Mouse (Mus musculus) left cerebral cortex, postnatal 36 days (tissue): Measurements from ENCODE around the gene Cnih1. TPM values are rescaled to one million over a fixed set of nuclear protein-coding genes. Genes with fewer than 3 reads are reported as not detected.
"Not testable (repeated sequence)": the region's sequence is repeated elsewhere in the genome, so short reads cannot be mapped to it uniquely, and the experiment has no call there.

Source experiments
- DNase-seq, 2 experiments: peaks; one replicate each; pipeline ENCODE4 v3.0.0; 2021 to 2022; ENCODE audit warnings: low spot score in 2 of 2, mixed read lengths in 1 of 2
- intact Hi-C: fragments of 180-260 bp; cut with DNase I; formaldehyde crosslinking; loops from one replicate; pipeline ENCODE4 v1.15.1; 2025
- total RNA-seq, 2 experiments: library from RNA; stranded (reverse); gene quantifications; 2 replicates each; pipeline ENCODE4 v1.2.3; 2021

The Cnih1 gene
- 10 to 100 TPM; 72.9 to 85.2 TPM for total RNA-seq

DNA sequence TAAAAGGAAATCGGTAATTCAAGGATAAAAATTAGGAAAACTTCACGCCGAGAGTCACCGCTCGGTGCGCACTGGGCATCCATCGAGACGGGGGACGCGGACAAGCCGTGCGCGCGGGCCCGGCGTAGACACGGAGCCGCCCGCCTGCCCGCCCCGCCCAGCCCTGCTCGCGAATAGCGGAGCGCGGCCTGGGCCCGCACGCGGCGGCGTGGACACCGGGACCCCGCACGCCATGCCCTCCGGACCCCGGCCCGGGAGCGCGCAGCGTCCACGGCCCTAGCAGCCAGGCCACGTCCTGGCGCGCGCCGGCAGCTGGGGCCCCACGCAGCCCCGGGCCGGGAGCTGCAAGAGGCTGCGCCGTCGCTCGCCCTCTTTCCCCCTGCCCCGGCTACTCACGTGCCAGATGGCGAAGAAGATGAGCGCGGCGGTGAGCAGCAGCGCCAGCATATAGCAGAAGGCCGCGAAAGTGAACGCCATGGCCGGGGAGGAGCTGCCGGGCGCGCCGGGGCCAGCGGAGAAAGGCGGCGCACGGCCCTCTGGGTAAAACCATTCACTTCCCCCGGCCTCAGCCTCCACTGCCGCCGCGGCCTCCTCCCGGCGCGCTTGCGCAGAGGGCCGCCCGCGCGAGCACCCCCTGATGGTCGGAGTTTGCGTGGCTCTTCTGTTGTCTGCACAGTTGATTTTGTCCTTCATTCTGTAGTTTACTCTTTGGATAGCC lies at the start of gene Cnih1:
Cnih1 (minus strand) TSS at position 625 of the 718 bp plus-strand sequence.
- intact Hi-C loops = no loop called here
- DNase-seq = peak; percentile 87 to 90

DNA sequence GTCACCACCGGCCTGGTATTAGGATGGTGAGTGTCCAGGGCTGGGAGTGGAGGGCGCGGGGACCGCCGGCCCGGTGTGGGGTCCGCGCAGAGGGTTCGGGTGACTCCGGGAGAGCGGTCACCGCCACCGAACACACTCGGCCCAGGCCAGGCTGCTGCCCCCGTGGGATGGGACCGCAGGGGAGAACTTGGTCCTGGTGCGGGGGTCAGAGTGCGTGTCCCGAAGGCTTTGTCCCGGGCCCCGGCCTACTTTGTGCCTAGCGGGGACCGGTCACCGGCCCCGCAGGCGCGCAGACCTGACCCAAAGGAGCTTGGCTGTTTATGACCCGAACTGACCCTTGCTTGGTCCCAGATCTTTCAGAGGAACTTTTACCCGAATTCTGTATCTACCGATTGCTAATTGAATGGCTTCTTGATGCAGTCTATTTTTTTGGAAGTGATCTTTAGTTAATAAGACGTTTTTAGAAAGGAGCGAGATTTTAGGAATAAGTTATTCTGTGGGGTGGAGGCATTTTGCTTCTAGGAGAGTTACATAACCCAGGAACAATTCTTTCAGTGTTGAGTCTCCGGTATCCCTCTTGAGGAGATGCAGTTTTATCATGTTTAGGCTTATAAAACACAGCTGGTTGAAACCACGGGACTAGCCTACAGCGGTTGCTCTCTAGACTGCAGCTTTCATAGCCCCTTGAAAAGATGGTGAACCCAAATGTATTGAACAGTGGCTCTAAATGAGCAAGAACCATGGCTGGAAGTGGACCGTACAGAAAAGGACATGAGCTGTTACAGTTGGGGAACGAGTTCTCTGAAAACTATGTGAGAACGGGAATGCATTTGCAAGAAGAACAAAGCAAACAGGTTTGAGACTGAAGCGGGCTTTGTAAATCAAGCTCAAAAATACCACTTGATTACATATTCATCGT lies 44.4 kb upstream of the Cnih1 start:
- peak; percentile 10 to 16 for DNase-seq
- intact Hi-C loops = loop anchor here (2.0 kb wide), 1 partner anchor 50 kb away; the partner anchor contains the start of gene Samd4

DNA sequence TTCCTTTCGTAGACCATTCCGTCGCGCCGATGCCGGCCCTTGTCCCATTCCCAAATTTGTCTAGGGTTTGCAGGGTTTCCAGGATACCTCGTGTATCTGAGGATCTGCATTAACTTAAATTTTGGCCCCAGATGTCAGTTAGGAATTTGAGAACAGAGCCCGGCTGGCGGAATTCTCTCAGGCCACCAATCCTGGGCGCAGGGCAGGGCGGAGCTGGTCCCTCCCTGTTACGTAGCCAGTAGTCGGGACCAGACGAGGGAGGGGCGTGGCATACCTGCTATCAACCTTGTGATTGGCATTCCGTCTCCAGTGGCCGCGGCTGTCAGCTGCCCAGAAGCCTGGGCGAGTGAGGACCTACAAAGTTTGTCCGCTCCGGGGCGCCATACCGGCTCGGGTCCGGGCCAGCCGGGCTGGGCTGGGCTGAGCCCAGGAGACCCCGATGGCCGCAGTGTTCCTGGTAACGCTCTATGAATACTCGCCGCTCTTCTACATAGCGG lies 43.7 kb upstream of the Cnih1 start, which contains the start of gene Cgrrf1:
Cgrrf1 (plus strand) TSS at position 289 of the 497 bp plus-strand sequence.
- DNase-seq = peak; percentile 92 to 93
- intact Hi-C loops = loop anchor here (2.0 kb wide), 1 partner anchor 51 kb away; the partner anchor contains the start of gene Samd4

DNA sequence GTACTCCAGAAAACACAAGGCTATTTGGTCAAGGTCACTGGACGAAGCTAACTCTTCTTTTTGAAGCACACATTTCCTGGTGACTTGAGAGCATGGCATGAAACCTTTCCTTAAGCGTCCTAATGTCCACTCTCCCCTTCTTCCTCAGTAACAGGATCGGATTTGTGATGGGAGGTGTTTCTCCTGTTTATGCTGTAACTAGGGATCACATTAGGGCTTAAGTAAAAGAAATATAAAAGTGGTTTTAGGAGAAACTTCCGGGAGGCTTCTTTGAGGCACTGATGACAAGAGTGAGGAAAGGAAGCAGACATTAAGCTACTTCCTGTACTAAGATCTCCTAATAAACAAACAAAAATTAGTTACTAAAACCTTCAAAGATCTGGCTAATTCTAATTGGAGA lies 43.1 kb upstream of the Cnih1 start:
- intact Hi-C loops = no loop called here

DNA sequence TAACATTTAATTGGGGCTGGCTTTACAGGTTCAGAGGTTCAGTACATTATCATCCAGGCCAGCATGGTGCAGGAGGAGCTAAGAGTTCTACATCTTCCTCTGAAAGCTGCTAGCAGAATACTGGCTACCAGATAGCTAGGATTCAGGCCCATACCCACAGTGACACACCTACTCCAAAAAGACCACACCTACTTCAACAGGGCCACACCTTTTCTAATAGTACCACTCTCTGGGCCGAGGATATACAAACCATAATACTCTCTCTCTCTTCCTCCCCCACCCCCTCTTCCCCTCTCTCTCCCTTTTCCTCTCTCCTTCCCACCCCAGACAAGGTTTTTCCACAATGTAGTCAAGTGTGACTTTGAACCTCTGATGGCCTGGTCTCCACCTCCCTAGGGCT lies 39.2 kb upstream of the Cnih1 start:
- DNase-seq = no peak
- intact Hi-C loops = no loop called here

More for the DNA sequence above, 43.1 kb upstream of the Cnih1 start:
- DNase-seq = no peak

DNA sequence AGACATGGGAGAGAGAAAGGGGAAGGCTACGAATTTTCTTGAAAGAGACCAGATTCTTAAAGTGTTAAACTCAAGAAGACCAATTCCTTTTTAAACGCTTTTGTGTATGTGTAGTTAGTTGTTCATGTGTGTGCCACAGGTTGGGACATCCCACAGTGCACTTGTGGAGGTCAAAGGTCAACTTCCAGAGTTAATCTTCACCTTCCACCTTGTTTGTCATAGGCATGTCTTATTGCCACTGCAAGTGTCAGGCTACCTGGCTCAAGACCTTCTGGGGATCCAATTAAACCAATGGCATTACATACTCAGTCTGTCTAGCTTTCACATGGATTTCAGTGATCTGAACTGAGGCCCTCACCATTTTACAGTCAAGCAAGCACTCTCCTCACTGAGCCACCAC lies 35.8 kb upstream of the Cnih1 start:
- intact Hi-C loops = no loop called here
- DNase-seq = no peak

DNA sequence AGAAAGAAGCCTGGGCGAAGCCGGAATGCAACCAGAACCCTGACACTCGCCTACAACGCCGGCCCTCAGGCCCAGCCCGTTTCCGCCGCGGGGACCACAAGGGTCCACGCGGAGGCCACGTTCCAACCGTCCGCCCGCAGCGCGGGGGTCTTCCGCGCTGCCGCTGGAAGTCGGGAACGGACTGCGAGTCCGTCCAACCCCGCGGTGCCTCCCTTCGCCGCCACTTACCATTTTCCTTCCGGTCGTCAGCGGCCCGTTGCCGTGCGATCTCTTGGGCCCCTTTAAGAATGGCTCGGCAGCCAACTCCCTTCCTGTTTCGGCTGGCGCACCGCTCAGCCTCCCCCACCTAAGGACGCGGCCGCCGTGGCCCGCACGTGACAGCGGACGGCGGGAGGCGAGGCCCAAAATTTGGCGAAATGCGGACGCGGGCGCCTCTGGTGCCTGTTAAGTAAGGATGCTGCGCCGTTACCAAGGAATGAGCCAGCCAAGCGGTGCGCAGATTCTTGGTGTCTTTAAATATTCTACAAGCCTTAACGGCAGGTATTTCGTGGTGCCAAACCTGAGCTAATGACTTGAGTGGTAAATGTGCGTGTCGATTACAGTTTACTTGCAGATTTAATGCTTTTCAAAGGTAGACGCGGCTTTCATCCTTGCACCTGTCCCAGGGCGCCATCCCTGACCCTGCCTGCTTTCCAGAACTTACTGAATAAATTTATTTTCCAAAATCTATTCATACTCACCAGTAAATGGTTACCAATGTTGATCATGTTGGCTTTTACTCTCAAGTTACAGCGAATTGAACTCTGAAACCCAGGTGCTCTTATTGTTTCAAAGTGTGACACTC lies 33.9 kb upstream of the Cnih1 start, which contains the start of gene Gmfb:
Gmfb (minus strand) TSS at position 370 of the 844 bp plus-strand sequence.
- intact Hi-C loops = no loop called here

DNA sequence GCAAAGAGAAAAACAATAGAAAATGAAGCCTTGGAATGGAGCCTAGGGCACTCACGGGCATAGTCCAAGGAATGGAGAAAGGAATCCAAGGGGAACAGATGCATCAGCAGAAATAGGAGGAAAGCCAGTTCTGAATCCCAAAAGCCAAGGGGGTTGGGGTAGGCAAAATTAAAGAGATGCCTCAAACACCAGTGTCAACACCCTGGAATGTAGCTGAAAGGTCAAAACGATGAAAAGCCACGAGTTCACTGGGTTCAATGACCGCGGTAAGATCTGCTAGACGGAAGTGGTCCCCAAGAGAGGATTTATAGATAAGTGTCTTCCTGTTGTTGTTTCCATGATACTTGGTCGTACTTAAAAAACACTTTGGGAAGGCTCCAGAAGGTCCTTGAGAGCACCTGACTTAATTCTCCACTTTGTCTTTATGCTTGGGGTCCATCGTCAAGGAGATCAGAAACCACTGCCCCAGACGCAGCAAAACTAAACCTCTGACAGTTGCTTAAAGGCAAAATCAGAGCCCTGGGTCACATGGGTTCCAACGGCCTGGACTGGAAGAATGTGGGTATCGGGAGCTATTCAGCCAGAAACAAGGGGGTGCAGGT lies 33.2 kb upstream of the Cnih1 start:
- no peak for DNase-seq
- intact Hi-C loops = no loop called here

More for the DNA sequence above, 33.9 kb upstream of the Cnih1 start, which contains the start of gene Gmfb:
- DNase-seq = peak; percentile 97 to 98

DNA sequence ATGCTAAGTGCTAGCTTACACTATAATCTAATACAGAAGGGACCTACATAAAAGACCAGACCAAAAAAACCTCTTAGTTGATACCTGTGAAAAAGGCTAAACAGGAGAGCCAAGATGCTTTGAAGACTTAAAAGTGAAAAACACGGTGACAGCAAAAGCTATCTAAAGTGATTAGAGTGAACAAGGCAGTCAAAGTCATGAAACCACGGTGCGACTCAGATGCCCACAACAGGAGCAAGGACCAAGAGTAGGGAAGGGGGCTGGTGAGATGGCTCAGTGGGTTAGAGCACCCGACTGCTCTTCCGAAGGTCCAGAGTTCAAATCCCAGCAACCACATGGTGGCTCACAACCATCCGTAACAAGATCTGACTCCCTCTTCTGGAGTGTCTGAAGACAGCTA lies 31.8 kb upstream of the Cnih1 start:
- DNase-seq, intact Hi-C loops: not testable (repeated sequence)

DNA sequence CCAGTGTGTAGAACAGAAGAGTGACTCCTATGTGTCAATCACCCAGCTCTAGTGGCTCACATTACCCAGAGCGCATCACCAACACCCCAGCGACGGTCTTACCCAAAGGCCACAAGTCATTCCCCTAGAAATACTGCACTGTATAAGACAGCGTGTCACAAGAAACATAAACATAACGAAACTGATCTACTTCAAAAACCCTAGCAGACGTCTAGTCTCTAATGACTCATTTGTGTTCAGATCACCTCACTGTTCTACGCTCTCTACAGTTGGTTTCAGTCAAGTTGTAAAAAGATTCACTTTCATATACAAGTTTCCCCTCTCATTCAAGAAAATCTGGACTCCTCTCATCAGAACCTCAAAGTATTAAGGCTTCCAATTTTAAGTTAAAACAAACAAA lies 30.5 kb upstream of the Cnih1 start:
- no peak for DNase-seq
- intact Hi-C loops = no loop called here

DNA sequence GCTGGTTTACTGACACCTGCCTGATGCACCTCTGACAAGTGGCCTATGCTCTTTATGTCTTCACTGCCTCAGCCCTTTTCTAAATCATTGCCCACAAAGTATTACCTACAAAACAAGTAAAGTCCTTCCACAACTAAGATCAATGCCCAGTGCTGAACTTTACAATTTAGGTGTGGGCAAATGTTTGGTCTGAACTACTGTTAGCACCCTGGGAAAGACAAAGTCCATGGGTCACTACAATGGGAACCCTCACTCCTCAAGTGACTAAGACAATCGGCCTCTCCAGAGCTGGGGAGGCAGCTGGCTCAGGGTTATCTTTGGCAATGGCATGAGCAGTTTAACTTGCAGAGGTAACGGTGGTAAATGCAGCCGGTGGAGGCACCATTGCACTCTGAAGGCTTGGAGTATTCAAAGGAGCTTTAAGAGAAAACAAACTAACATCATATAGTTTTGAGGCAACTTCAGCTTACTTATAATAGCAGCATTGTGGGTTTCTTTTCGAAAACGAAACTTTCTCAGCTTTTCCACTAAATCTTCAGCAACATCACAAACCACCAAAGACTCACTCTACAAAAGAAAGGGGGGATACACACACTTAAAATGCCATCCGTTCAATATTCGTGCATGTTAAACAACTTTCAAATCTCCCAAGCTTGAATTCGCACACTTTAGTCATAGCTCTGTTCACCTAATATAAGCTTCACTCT lies 28.9 kb upstream of the Cnih1 start:
- no peak for DNase-seq
- intact Hi-C loops = no loop called here

DNA sequence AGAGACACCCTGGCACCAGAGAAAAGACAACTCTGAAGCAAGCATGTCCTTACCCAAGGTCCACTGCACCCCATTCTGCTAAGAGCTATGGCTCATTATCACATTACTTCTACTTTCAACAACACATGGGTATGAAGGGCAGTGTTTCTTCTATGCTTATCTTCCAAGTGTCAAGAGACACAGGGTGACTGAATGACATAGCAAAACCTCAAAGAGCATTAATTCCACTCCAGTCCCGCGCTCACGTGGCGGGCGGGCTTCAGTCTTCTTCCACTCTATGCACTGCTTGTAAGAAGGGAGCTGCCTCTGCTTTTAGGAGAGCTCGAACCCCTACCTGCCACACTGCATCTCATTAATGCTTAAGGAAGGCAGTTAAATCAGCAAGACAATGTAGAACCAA lies 27.4 kb upstream of the Cnih1 start:
- intact Hi-C loops = no loop called here
- DNase-seq = no peak

DNA sequence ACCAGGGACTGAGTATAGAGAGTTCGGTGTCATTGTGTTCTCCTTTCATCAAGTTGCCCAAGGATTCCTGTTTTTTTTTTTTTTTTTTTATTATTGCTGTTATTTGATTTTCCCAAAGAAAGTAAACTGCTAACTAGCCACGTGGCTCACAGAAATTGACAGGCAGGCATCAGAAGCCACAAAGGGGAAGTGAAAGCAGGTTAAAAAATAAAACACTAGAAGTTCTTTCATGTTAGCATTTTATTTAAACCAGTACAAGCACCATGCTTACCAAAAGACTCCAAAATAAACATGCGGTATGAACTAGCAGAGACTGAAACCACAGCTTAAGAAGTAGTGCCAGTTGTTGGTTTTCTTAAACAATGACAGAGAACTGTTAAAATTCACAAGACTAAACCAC lies 19.7 kb upstream of the Cnih1 start:
- no peak for DNase-seq
- intact Hi-C loops = no loop called here

DNA sequence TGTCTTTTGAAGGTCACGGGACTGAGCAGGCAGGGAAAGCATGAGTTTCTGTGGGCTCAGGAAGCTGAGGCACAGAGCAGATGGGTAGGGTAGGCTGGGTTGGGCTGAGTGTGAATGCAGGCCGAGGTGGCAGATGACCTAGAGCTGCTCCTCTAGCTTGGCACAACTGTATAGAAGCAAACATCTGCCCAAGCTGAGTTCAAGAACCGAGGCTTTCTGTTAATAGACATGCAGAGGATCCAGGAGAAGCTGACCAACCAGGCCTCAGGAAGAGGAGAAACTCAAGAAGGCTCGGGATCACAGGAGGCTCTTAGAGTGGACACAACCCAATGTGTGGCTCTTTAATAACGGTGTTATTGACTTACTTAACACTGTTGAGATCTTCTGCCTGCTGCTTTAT lies 18.0 kb upstream of the Cnih1 start:
- intact Hi-C loops = no loop called here
- DNase-seq = no peak

DNA sequence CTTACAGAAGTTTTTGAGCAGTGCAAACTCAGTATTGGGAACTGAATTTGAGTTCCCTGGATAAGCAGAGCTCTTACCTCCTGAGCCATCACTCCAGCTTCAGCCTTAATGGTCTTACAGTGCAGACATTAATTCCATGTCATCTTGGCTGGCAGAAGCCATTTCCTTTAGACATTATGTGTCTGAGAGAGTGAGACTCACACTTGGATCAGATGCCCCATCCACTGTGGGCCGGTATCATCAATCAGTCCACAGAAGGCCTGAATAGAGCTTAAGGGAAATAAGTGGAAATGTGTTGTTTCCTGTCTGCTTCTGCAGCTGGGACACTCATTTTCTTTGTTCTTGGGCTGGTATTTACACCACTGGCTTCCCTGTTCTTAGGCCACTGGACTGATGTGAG lies 15.6 kb upstream of the Cnih1 start:
- intact Hi-C loops = no loop called here

DNA sequence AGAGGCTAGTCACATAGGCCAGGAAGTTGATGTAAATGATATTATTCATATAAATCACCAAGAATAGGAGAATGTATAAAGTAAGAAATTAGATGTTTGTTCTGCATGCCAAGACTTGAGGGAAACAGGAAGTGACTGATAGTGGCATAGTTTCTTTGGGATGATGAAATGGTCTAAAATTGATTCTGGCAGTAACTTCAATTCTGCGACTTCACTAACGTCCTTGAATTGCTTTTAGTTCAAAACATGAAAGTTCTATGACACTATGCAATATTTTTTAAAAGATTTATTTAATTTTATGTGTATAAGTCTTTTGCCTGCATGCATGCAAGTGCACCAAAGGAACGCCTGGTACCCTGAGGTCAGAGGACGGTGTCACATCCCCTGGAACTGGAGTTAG lies 15.0 kb upstream of the Cnih1 start:
- no peak for DNase-seq
- intact Hi-C loops = no loop called here

More for the DNA sequence above, 15.6 kb upstream of the Cnih1 start:
- DNase-seq = no peak

DNA sequence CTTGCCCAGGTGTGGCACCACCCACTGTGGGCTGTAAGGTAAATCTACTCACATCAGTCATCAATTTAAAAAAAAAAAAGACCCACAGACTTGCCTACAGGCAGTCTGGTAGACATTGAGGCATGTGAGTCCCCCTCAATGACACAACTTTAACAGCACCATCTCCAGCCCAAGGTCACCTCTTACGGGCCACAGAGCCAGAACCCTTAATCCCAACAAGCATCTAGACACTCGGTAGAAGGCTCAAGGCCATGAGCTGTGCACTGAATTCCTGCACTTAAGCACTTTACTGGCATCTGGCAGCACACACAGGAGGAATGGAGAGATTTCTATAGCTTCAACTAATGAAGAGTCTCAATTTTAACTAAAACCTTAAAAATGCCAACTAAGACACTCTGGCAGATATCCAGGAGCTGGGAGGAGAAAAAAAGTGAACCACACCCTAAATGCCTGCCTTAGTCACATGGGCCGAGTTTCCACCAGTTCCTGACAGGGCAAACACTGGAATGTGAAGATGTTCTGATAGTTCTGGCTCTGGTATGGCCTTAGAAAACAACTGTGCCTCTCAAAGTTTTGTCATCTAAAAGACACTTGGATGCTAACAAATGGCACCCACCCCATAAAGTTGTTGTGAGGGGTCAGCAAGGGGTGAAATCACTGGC lies 12.6 kb upstream of the Cnih1 start:
- intact Hi-C loops = no loop called here
- DNase-seq = no peak

DNA sequence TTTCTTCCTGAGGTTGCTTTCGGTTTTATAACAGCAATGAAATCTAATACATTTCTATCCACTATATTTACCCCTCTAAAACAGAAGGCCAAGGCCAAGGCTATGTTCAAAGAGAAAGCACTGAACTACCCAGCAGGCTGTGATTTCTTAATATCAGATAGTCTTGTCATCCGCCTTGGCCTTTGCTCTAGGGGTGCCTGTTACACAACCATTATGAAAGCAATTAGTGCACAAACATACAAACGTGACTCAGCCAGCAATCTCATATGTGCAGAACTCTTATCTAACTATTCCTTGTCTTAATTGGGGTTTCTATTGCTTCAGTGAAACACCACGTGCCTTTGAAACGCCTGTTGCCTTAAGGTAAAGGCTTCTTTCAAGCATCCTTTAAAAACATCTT lies 5.9 kb upstream of the Cnih1 start:
- intact Hi-C loops = no loop called here

More for the DNA sequence above, 5.9 kb upstream of the Cnih1 start:
- no peak for DNase-seq
